Mouse (Mus musculus) frontal cortex, adult 2 months (tissue): Measurements from ENCODE around the gene Dnaic1. TPM values are rescaled to one million over a fixed set of nuclear protein-coding genes. Genes with fewer than 3 reads are reported as not detected.
A peak's percentile ranks its signal among the peaks of the same experiment; 100 is the strongest.

ENCODE experiments used
- DNase-seq, 2 experiments: peaks; one replicate each; pipeline ENCODE4 v3.0.0; 2022; ENCODE audit warnings: low spot score in 1 of 2; ENCODE audit errors: extremely low spot score in 1 of 2
- polyA plus RNA-seq: library from polyadenylated mRNA; depleted of rRNA; stranded (reverse); fragments of >200 nt; gene quantifications from 2 replicates; pipeline ENCODE4 v1.2.3, GENCODE M21; 2012

The Dnaic1 gene
- polyA plus RNA-seq, 1 experiment = 11.9 TPM

- DNase-seq = peak in 1 of 2 experiments; percentile 50
Measured at GRCm38 (mm10) chr4:41568682-41569410, 729 bp upstream of the Dnaic1 start.

DNA sequence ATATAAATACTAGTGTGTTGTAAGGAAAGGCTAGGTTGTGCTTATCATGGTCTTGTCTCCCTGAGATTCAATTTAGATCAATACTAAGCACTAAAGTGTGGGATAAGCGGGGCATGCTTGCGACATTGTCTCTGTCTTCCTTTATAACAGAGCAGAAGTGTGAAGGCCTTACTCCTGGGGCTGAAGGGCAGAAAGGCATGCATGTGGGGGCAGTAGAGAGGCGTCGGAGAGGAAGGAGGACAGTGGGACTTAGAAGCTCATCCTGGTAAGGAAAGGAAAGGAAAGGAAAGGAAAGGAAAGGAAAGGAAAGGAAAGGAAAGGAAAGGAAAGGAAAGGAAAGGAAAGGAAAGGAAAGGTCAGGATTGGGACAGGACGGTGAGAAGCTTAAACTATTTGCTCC lies 1.9 kb downstream of the Dnaic1 start:
- DNase-seq = no peak

DNA sequence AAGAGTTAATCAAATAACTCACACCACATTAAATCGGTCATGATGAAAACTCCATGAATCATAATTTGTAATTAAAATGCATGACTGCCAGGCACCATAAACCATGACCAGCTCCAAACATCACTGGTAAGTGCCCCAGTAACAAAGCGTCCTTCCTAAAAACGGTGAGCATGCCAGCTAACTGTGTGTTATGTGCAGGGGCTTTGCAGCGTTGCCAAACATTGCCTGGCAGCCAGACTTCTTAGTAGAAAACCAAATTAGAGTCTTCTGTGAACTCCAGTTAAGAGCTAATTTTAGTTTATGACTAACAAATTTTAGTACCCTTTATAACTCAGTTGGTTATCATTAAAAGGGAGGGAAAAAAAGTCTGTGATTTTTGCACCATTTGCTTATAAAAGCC lies 3.9 kb downstream of the Dnaic1 start:
- DNase-seq = no peak

- DNase-seq = no peak
Measured at GRCm38 (mm10) chr4:41575914-41576313, 6.3 kb downstream of the Dnaic1 start.

- DNase-seq = no peak
Measured at GRCm38 (mm10) chr4:41583353-41583752, 13.8 kb downstream of the Dnaic1 start.

GRCm38 (mm10) chr4:41602818-41603217 lies 33.2 kb downstream of the Dnaic1 start:
- no peak for DNase-seq

- peak in 1 of 2 experiments; percentile 32 for DNase-seq
Measured at GRCm38 (mm10) chr4:41604476-41605396, 35.2 kb downstream of the Dnaic1 start.

- no peak for DNase-seq
Measured at GRCm38 (mm10) chr4:41606784-41607183, 37.2 kb downstream of the Dnaic1 start.

DNA sequence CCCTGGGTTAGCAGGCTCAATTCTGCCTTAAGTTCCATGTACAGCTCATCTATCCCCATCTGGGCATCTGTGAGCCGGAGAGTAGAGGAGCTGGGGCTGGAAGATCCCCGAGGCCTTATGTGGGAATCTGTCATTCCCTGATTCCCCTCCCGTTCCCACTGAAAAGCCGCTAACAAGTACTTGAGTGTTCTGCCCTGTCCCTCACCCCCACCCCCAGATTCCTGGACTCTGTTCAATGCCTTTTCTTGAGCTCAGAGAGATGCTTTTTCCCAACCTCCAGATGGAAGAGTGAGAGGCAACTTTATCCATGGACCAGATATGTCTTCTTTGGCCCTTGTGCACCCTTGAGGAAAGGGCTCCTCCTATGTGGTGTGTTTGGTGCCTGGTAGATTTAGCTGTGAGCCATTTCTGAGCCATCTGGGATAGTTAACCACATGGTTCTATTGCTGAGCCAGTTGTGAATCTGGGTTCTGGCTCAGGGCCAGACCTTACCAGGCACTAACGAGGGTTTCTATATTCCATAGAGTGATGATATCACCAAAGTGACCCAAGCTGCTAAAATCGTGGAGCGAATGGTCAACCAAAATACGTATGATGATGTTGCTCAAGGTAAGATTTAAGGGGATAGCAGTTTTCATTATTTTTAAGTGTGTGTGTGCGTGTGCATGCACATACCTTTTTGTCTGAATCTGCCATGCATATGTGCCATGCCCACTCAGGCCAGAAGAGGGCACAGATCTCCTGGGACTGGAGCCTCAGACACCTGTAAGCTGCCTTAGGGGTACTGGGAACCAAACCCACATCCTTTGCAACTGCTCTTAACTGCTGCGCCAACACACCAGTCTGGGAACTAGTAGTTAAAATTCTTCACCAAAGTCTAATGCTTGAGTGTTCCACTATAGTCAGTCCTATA lies 40.4 kb downstream of the Dnaic1 start:
- no peak for DNase-seq

- DNase-seq = no peak
Measured at GRCm38 (mm10) chr4:41610594-41610980, 41.0 kb downstream of the Dnaic1 start.

GRCm38 (mm10) chr4:41612166-41612565 lies 42.6 kb downstream of the Dnaic1 start:
- DNase-seq = no peak

DNA sequence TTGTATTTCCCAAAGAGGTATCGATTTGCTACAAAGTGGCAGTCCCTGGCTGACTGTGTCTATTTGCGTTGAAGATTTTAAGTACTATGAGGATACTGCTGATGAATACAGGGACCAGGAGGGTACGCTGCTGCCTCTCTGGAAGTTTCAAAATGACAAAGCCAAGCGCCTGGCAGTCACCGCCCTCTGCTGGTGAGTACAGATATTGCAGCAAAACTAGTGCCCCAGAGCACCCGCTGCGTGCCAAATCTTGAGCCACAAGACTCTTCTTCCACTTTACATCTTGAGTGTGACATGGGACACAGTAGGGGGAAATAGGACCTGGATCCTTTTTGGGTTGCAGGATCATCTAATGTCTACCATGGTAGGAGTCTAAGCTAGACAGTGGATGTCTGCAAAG lies 44.6 kb downstream of the Dnaic1 start:
- DNase-seq = peak; percentile 64 to 94

GRCm38 (mm10) chr4:41615661-41616599 lies 46.4 kb downstream of the Dnaic1 start:
- peak; percentile 79 to 84 for DNase-seq

GRCm38 (mm10) chr4:41618916-41619746 lies 49.6 kb downstream of the Dnaic1 start:
- peak in 1 of 2 experiments; percentile 42 for DNase-seq

- DNase-seq = no peak
Measured at GRCm38 (mm10) chr4:41622071-41622470, 52.5 kb downstream of the Dnaic1 start.

- no peak for DNase-seq
Measured at GRCm38 (mm10) chr4:41628202-41628927, 58.8 kb downstream of the Dnaic1 start.

DNA sequence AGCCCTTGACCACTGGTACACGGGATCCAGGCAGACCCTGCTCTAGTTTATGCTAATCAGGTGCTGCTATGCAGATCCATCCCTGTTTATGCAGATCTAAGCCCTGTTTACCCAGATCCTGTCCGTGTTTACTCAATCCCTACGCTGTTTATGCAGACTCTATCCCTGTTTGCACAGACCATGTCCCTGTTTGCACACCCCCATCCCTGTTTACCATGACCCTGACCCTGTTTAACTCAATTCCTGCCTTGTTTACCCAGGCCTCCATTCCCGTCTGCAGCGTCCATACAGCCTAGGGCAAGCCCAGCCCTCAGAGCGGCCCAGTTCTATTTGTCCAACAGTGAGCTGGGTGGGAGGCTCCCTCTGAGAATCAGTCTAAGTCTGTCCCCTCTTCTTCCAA lies 60.6 kb downstream of the Dnaic1 start:
- DNase-seq = no peak

DNA sequence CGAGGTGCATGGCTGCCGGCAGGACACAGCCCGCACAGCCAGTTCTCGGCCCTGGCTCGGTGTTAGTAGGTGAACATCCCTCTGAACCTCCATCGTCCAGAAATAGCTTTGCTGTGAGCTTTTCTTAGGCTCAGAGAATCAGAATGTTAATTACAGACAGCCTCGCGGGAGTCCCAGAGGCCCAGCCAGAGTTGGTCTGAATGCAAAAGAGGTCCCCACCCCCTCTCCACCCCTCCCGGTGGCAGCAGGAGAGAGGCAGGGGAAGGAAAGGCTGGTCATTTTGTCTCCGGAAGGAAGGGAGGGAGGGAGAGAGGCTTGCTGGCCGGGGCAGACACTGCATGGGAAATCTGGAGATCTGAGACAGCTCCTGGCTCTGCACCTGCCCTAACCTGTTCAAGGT lies 61.8 kb downstream of the Dnaic1 start:
- peak in 1 of 2 experiments; percentile 57 for DNase-seq
